Mouse (Mus musculus) right cerebral cortex, postnatal 4 days (tissue): Measurements from ENCODE around the gene Cntn6.

Source experiments
- DNase-seq: peaks from one replicate; pipeline ENCODE4 v3.0.0-alpha.2; 2022

Gene Cntn6

DNA sequence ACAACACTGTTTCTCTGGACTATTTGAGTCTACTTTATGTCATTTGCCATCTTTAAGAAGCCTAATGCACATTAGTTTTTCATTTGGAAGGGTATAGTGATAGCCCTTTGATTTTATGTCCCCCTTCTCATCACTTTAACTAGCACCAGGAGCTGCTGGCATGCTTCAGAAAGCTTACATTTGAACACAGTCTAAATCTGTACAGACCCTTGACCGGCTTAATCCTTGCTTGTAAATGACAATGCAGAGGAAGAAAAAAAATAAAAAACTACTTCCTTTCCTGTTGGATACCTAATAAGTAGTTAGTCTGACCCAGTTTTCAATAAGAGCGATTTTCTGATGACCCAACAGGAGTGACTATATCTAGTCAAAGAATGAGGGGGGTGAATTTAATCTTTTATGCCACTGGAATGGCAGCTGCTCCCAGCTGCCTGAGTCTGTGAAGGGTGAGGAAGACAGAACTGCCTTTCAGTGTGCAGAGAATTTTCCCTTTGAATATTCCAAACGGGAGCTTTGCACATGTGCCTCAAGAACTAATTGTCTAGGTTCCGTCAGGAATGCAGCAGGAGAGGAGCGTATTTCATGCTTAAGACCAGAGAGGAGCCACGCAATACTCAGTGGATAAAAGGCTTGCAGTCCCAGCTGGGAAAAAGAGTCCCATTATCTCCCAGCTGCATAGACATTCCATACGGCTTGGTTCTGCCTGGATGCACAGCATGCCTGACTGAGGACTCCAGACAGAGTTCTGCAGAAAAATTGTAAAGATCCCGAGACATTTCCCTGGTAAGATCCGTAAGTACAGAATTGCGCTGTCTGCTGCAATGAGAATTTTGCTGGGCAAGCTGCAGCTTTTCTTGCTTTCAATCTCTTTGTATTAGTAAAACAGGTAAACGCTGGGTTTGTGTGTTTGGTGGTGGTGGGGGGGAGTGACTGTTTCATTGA, at the start of gene Cntn6:
Gene Cntn6, plus strand, starts transcription at position 301 of the 942 bp plus-strand sequence.
- peak; percentile 13 for DNase-seq

DNA sequence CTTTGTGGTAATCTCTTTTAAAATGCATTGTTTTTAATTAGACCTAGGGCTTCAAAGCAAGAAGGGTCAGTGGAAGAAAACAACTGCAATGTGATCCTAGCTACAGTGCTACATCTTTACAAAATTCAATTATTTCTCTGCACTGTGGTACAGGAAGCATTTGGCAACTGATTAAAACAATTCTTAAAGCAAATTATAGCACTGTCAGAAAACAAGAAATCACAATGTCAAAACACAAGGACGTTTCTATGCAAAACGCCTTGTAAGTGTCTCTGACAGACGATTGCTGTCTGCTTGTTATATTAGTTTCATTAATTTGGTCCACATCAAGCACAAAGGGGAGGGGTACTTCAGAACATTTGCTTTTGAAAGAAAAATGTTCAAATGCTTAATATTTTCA, 48.9 kb upstream of the Cntn6 start:
- DNase-seq = no peak

DNA sequence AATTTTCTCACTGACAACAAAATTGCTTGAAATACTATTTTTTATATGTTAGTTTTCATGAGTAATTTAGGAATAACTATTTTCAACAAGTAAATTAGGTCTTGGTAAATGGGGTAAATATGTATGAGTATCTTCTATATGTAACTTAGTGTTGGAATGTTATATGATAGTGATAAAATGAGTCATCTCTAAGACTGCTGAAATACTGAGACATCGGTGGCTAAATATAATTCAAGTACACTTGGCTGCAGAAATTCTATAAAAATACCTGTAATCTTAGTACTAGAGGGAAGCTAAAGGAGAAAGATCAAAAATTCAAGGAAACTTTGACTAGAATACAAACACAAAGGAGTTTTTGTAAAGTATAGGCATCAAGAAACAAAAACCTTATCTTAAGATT, 21.9 kb upstream of the Cntn6 start:
- no peak for DNase-seq

DNA sequence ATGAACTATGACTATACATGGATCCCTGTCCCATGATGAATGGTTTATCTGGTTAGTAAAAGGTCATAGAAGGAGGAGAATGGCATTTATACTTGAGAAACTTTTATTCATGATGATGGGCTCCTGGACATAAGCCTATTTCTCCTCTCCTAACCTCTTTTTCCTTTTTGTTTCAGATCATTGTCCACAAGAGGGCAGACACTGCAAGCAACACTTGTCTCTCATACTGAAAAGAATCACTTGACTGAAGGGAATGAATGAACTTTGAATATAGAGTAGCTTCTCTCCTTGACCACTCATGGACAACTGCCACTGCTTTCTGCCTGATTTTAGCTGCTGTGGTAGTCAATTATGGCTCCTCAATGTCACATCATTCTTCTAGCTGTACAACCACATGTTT, 13.3 kb upstream of the Cntn6 start:
- no peak for DNase-seq

DNA sequence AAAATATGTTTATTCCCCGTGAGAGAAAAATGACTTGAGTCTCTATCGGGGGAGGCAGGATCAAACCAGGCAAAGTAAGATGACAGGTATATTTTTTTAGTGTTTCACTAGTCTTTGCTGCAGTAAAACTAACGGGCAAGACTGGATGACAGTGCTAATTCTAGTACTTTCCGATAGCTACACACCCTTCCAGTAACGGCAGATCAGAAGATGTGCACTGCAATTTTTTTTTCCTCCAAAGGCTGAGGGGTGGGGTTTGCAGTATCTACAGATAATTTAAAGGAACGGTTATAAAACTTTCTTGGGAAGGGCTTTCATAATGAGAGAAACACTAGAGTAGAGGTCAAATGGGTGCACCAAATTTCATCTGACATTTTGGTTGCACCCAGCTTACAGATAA, 869 bp downstream of the Cntn6 start:
- DNase-seq = no peak

DNA sequence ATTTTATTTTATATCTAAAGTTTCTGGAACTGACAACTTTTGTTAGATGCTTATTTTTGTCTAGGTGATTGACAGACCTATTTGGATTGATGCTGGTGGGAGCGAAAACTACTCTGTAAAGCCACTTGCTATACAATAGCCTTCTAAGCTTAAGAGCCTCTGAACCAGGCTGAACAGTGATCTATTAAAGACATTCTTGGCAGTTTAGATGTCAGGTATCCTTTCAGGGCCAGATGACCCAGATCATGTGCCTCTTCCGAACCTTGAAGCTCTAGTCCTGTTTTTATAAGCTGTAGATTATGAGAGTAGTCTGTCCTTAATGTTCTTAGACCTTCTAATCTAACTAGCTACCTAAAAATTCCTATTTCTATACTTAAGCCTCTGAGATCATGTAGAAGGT, 3.2 kb downstream of the Cntn6 start:
- no peak for DNase-seq

DNA sequence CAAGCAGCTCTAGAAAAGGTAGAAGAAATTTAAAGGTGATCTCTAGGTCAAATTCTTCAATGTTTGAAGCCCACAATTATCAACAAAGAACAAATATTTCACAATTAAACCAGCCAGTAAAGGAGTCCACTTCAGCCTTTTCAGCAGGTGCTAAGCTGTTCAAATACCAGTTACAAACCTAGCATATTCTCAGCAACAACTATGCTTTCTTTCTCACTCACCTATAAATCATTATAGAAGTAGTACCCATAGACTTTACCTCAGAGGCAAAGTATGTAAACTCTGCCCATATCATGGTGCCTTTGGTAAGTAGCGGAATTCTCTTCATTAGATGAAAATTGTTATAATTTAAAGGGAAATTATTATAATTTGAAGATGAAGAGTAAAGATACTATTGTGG, 71.4 kb downstream of the Cntn6 start:
- DNase-seq = no peak

DNA sequence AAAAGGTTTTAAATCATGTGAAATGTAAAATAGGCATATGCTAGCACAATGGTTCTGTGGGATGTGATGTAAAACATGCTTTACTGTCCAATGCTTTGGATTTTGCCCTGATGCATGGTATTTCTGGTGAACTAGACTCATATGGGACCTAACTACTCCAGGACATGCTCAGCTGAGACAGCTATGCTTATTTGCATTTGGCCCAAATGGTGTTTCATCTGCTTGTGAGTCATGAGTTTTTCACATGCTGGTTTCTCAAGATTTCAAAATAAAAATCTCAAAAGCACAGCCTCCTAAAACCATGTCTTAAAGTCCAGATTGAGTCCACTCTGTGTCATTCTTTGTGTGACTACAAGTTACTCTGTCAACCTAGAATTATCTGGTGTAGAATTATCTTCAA, 77.0 kb downstream of the Cntn6 start:
- DNase-seq = no peak

DNA sequence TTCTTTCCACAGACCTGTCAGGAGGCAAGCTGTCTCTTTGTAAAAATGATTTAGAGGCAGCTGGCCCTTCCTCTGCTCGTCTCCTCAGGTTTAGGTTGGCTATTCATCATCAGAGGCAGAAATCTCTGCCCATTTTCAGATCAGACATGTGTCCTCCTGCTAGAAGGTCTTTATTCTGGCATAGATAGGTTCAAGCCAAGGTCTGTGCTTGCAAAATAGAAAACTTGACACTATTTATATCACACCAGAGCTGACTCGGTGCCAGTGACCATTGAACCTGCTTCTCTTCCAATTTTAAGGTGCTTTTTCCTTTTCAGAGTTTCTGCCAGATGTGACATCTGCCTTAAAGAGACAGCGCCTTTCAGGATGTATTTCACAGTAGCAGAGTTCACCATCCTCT, 95.4 kb downstream of the Cntn6 start:
- DNase-seq = no peak

DNA sequence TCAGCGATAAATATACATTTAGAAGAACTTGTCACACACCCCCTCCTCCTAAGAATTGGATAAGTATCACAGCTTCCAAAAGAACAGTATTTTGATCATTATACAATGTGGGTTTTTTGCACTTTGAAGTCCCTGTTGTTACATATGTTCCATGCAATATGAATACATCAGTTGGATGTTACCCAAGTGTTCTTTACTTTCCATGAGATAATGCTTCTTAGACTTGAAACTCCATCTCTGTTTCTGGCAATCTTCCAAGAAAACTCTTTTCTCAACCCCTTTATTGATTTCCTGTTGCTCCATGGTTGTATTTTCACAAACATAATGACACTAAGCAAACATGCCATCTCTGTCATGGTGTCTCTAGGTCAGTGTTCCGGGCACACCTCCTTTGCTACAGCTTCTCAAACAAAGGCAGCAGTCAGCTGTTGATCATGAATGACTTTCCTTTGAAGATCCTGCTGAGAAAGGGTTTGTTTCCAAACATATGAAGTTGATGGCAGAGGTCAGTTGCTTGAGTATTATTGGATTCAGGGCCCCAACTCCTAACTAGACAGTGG, 108.3 kb downstream of the Cntn6 start:
- DNase-seq = no peak

DNA sequence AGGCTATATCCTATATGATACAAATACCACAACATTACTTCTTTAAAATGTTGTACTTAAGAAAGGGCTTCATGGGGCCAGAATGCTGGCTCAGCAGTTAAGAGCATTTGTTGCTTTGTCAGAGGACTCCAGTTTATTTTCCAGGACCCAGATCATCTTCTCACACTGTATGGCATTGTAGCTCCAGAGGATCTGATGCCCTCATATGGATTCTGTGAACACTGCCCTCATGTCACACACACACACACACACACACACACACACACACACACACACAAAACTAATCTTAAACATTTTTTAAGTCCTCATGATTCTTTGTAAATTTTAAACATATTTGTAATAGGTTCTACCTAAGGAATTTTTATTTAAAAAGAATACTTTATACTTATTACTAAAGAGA, 110.3 kb downstream of the Cntn6 start:
- no peak for DNase-seq

DNA sequence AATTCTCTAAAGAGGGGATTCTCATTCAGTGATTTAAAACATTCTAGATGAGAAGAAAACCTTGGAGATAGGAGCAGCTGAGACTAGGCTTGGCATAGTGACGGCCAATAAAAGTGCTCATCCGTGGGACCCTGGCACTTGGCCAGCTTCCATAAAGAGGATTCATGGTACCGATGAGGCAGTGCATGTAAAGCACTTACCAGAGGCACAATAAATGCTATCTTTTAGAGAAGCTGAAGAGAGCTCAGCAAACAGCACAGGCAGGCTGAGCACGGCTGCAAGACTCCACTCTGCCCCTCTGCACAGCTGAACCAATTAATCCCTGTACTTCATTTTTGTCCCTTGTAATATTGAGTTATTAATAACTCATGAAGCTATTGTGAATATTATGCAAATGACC, 110.8 kb downstream of the Cntn6 start:
- peak; percentile 5 for DNase-seq

DNA sequence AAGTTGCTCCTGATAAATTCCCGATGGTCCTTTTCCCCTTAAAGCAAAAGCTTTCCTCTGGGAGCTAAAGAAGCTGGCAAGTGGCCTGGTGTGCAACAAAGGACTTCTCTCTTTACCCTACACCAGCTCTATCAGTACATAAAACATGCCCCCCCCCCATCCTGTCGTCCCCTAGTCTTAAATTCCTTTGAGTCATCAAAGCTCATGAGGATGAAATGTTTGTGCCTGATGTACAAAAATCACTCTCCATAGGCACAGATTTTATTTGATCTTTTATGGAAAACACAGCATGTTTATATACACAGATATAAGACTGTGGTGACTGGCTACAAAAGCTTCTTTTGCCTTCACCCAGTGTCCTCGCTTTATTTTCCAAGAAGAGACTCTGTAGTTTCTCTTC, 112.6 kb downstream of the Cntn6 start:
- DNase-seq = no peak

DNA sequence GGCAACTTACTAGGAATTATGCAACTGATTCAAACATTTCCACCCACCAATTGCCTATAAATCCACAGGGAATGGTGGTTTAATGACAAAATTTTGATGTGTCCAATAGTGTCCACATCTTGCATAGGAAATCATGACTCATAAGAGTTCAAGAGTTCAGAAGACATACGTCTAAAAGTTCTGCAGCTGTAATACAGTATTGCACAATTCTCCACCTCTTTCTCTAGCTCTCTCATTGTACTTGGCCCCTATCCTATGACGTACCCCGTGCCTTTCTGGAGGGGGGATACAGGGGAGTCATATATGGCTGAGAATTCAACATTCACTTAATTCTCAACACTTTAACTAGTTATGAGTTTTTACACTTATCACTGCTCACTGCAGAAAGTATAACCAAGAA, 160.9 kb downstream of the Cntn6 start:
- DNase-seq = no peak

DNA sequence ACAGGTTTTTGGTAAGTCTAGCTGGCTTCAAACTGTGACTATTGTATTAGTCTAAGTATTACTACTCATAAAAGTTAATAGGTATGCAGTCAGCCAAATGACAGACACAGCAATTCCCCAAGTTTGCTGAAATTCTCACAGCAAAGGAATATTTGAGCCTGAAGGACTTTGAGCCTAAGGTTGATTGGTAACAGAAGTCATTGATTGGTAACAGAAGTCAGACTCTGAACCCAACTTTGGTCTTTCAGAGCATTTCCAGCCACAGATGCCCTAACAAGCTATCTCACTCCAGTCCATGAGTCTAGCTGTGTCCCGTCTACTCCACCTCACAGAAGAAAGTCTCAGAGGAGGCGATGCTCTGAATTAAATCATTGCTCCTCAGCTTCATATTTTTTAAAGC, 176.1 kb downstream of the Cntn6 start:
- no peak for DNase-seq

DNA sequence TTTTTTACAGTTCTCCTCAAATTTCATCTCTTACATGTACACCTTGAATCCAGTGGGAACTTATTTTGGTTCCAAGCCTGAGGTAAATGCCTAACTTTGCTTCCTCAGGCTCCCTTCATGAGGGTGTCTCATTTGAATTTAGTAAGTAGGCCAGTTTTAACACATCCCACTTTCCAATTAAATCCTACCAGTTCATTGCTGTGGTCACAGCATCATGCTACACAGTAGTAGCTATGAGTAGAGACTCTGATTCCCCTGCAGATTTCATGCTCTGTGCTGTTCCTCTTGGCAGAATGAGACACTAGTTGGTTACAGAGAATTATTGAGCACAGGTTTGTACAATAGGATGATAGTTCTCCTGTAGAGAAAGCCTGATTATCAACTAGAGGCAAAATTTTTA, 181.7 kb downstream of the Cntn6 start:
- no peak for DNase-seq

DNA sequence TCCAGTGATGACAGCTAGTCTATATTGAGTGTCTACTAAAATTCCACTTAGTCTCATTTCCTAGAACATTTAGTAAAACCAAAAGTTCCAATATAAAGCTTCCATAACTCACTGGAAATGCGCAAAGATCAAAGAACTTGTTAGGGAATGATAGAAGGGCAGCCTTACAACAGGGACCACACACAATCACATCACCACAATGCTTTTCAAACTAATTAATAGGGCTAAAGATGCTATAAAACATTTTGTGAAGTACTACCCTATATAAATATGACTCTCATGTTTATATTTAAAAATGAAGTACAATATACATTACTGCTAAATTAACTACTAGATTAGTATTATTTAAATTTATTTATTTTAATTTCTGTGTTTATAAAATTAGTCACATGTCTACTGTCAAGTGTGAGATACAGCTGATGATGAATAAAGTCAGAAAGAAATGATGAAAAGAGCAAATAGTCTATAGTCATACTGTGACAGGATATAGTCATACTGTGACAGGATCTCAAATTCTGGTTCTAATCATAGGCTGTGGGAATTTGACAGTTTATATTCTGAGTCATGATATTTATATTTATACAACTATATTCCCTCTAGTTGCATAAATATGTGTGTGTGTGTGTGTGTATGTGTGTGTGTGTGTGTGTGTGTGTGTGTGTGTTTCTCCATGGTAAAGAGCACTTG, 187.4 kb downstream of the Cntn6 start:
- DNase-seq = no peak

DNA sequence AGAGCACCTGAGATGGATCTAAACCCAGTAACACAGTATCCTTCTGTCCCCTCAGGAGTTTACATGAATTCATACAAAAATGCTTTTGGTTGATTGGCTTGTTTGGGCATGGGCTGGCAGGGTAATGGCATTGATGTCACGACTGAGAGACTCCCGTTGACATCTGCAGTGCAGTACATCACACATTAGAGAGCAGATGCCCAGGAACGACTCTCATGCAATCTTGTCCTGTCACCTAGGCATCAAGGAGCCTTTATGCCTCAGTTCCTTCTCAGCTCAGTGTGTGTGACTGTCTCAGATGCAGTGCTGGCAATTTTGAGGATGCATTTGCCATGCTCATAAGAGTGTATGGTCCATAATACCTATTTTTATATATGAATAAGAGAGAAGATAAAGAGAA, 195.4 kb downstream of the Cntn6 start:
- DNase-seq = no peak

DNA sequence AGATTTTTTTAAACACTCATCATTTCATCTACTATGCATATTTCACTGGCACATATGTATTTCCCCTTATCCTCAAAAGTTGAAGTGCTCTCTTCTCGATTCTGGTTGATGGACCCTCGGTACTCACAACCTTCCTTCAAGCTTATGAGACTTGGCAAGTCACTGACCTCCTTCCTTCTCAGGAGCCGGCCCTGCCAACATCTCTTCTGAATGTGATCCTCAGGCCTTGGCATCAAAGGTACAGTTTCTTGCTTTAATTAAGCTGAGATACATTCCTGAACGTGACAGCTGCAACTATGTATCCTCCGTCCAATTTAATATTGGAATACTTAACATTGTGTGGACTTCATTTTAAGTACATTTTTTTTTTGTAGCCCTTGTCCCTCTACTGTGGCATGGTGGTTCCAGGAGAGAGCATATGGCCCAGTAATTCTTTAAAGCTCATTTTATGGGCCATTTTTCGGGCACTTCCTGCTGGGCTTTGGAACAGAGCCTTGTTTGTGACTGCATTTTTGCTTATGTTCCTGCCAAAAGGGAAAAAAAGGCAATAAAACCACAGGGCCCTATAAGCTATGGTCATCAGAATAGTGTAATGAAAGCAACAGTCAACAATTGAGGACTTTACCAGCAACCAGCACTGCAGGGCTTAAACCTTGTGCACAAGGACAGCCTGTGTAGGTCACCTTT, 196.0 kb downstream of the Cntn6 start:
- DNase-seq = no peak

DNA sequence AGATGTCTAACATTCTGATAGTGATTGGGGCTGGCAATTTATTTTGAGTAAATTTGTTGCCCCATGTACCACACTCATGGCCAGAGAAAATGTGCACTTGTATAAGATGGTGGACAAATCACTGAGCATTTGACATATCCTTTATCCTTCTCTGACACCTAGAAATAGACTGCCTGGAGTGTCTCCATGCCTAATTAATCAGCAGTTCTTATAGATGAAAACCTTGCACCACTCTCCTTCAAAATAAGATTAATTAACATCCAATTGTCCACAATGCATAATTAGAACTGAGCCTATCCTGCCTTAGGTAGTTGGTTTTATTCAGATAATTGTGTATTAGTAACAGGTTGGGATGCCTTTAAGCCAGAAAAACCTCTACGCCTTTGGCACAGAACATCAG, 236.0 kb downstream of the Cntn6 start:
- no peak for DNase-seq

DNA sequence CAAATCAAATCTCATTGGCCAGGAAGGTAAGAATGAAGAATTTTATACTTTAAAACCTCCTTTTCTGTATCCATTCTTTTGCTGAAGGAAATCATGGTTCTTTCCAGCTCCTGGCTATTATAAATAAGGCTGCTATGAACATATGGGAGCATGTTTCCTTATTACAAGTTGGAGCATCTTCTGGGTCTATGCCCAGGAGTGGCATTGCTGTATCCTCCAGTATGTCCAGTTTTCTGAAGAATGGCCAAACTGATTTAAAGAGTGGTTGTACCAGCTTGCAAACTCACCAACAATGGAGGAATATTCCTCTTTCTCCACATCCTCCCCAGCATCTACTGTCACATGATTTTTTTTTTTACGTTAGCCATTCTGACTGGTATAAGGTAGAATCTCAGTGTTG, 241.7 kb downstream of the Cntn6 start:
- no peak for DNase-seq

DNA sequence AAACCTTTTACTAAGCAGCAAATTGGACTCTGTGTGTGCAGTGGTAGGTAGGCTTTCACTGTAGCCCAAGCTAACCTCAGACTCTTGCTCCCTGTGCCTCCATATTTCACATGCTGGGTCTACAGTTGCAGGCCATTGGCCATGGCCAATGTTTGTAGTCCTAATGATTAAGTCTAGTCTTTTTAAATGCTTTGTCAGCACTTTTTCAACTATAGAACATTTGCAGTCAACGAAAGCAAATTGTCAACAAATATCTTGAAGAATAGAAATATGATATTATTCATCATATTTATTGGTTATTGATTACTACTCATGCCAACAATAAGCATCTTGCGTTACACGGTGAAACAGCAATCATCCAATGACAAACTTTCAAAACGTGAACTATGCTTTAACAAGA, 246.4 kb downstream of the Cntn6 start:
- no peak for DNase-seq

DNA sequence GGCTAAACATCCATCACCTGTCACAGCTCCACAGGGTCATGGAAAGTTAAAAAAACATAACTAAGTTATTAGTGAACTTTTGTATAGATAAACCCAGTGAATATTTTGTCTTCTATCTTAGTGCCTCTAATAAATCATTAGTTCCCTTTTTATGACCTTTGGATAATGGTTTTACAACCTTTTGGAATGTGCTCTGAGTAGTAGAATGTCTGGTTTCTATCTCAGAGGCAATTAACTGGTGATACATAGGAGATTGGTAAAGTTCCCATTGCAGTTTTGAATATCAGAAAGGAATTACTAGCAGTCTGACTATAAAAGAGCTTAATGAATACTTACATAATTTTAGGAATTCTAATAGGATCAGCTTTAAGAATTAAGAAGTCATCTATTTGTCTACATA, 265.5 kb downstream of the Cntn6 start:
- no peak for DNase-seq

DNA sequence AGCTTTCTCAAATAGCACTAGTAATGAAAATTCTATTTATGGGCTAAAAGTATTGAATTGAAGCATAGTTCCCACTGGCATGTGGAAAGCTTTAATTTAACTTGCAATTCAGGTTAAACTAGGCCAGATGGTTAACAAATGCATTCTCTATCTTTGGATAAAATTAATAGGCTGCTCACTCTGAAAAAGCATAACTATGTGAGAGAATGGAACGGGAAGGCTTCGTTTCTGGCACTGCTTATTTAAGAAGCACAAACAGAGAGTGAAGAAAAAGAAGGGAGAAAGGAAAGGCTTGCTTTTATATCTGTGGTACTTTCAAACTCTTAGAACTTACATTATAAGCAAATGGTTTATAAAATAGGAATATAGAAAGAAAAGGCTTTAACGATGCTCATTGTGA, 268.6 kb downstream of the Cntn6 start:
- DNase-seq = no peak
